Mouse (Mus musculus): ENCODE results near the gene Gm28047. TPM values are rescaled to one million over a fixed set of nuclear protein-coding genes. Genes with fewer than 3 reads are reported as not detected.
A peak's percentile ranks its signal among the peaks of the same experiment; 100 is the strongest.

Gm28047 gene
- total and polyA plus RNA-seq, 2 experiments from 2014 or later, result 1.1 TPM; not detected in 1

GRCm38 (mm10) chr15:102533926-102534325, 90.9 kb downstream of the Gm28047 start:
- Histone ChIP-seq H3K4me2 (ENCODE audit: low read depth, low read length) (no peak overlapping the region), H3K4me1 (ENCODE audit: insufficient read depth, low read length) (no peaks in the 10 kb centered on the region), H3K27ac (no peak overlapping the region), H3K9ac (replicated peaks; ENCODE audit: low read length) (no peak overlapping the region), H3K27me3 (ENCODE audit: insufficient read depth, low read length) (no peaks in the 10 kb centered on the region), H3K4me3 (ENCODE audit: low read length) (no peak overlapping the region), H3K9me3 (ENCODE audit: low read length) (no peaks in the 10 kb centered on the region), H3K36me3 (ENCODE audit: insufficient read depth, low read length) (peaks cover 63% of the 10 kb centered on the region)
- no peak for DNase-seq (ENCODE audit: low spot score)
- WGBS, result 93% methylated on average over 7 of the region's 7 CpGs
- TF ChIP-seq CTCF (IDR thresholded peaks at IDR 0.05; ENCODE audit: low read depth), result no peak
- ATAC-seq, result no peak

GRCm38 (mm10) chr15:102532106-102532900, 92.6 kb downstream of the Gm28047 start:
- ATAC-seq, result no peak
- H3K4me3 ChIP-seq (ENCODE audit: low read length), result no peak overlapping the region
- 73% methylated on average over 3 of the region's 3 CpGs for WGBS
- 0 out of 2 replicates have a peak overlapping the region, but pooled peaks have one; percentile 32 for H3K27ac ChIP-seq
- no peak for TF ChIP-seq CTCF (IDR thresholded peaks at IDR 0.05; ENCODE audit: low read depth)
- no peaks in the 10 kb centered on the region for H3K9me3 ChIP-seq (ENCODE audit: low read length)
- H3K4me1 ChIP-seq (ENCODE audit: insufficient read depth, low read length), result no peaks in the 10 kb centered on the region
- no peaks in the 10 kb centered on the region for H3K27me3 ChIP-seq (ENCODE audit: insufficient read depth, low read length)
- H3K36me3 ChIP-seq (ENCODE audit: insufficient read depth, low read length), result peaks cover 74% of the 10 kb centered on the region
- H3K9ac ChIP-seq (replicated peaks; ENCODE audit: low read length), result no peak overlapping the region
- DNase-seq (ENCODE audit: low spot score), result no peak
- H3K4me2 ChIP-seq (ENCODE audit: low read depth, low read length), result no peak overlapping the region

GRCm38 (mm10) chr15:102531586-102531985, 93.3 kb downstream of the Gm28047 start:
- ATAC-seq, result no peak
- Histone ChIP-seq H3K4me1 (ENCODE audit: insufficient read depth, low read length) (no peaks in the 10 kb centered on the region), H3K4me2 (ENCODE audit: low read depth, low read length) (no peak overlapping the region), H3K9ac (replicated peaks; ENCODE audit: low read length) (no peak overlapping the region), H3K27ac (no peak overlapping the region), H3K36me3 (ENCODE audit: insufficient read depth, low read length) (peaks cover 69% of the 10 kb centered on the region), H3K9me3 (ENCODE audit: low read length) (no peaks in the 10 kb centered on the region), H3K4me3 (ENCODE audit: low read length) (no peak overlapping the region), H3K27me3 (ENCODE audit: insufficient read depth, low read length) (no peaks in the 10 kb centered on the region)
- TF ChIP-seq CTCF (IDR thresholded peaks at IDR 0.05; ENCODE audit: low read depth), result no peak
- WGBS, result 82% methylated on average over 4 of the region's 4 CpGs
- no peak for DNase-seq (ENCODE audit: low spot score)

- 78% methylated on average over 4 of the region's 4 CpGs for WGBS
- no peak for TF ChIP-seq CTCF (IDR thresholded peaks at IDR 0.05; ENCODE audit: low read depth)
- H3K27ac ChIP-seq, result no peak overlapping the region
- ATAC-seq (no peak), DNase-seq (ENCODE audit: low spot score) (no peak)
- no peaks in the 10 kb centered on the region for H3K27me3 ChIP-seq (ENCODE audit: insufficient read depth, low read length)
- H3K4me1 ChIP-seq (ENCODE audit: insufficient read depth, low read length), result no peaks in the 10 kb centered on the region
- H3K36me3 ChIP-seq (ENCODE audit: insufficient read depth, low read length), result peaks cover 62% of the 10 kb centered on the region
- no peaks in the 10 kb centered on the region for H3K9me3 ChIP-seq (ENCODE audit: low read length)
- H3K4me2 ChIP-seq (ENCODE audit: low read depth, low read length), result no peak overlapping the region
- H3K4me3 ChIP-seq (ENCODE audit: low read length), result no peak overlapping the region
- H3K9ac ChIP-seq (replicated peaks; ENCODE audit: low read length), result no peak overlapping the region
Measured at GRCm38 (mm10) chr15:102530566-102530965, 94.3 kb downstream of the Gm28047 start.

- TF ChIP-seq CTCF (IDR thresholded peaks at IDR 0.05; ENCODE audit: low read depth), result no peak
- Histone ChIP-seq H3K4me1 (ENCODE audit: insufficient read depth, low read length) (no peaks in the 10 kb centered on the region), H3K9ac (replicated peaks; ENCODE audit: low read length) (no peak overlapping the region), H3K4me3 (ENCODE audit: low read length) (no peak overlapping the region), H3K9me3 (ENCODE audit: low read length) (no peaks in the 10 kb centered on the region), H3K36me3 (ENCODE audit: insufficient read depth, low read length) (peaks cover 52% of the 10 kb centered on the region), H3K27ac (no peak overlapping the region), H3K27me3 (ENCODE audit: insufficient read depth, low read length) (no peaks in the 10 kb centered on the region), H3K4me2 (ENCODE audit: low read depth, low read length) (no peak overlapping the region)
- DNase-seq (ENCODE audit: low spot score) (no peak), ATAC-seq (no peak)
- WGBS, result 96% methylated on average over 1 of the region's 1 CpGs
Measured at GRCm38 (mm10) chr15:102528396-102528795, 96.5 kb downstream of the Gm28047 start.

- 81% methylated on average over 3 of the region's 3 CpGs for WGBS
- Histone ChIP-seq H3K9ac (replicated peaks; ENCODE audit: low read length) (no peak overlapping the region), H3K4me2 (ENCODE audit: low read depth, low read length) (no peak overlapping the region), H3K4me3 (ENCODE audit: low read length) (no peak overlapping the region), H3K36me3 (ENCODE audit: insufficient read depth, low read length) (peaks cover 47% of the 10 kb centered on the region), H3K9me3 (ENCODE audit: low read length) (no peaks in the 10 kb centered on the region), H3K27ac (no peak overlapping the region), H3K4me1 (ENCODE audit: insufficient read depth, low read length) (no peaks in the 10 kb centered on the region), H3K27me3 (ENCODE audit: insufficient read depth, low read length) (no peaks in the 10 kb centered on the region)
- peak; percentile 53 for TF ChIP-seq CTCF (IDR thresholded peaks at IDR 0.05; ENCODE audit: low read depth)
- ATAC-seq (no peak), DNase-seq (ENCODE audit: low spot score) (no peak)
Measured at GRCm38 (mm10) chr15:102527936-102528335, 96.9 kb downstream of the Gm28047 start.

All from hindbrain, postnatal 0 days (tissue).